Mouse (Mus musculus) megakaryocyte, embryonic 14.5 days (primary cell): ENCODE data around the gene Atp2b4. TPM values are rescaled to one million over a fixed set of nuclear protein-coding genes. Genes with fewer than 3 reads are reported as not detected.

Source experiments
- H3K27me3 ChIP-seq: replicated peaks from 2 replicates; pipeline ENCODE3; 2012; ENCODE audit warnings: inconsistent platforms
- H3K36me3 ChIP-seq: replicated peaks from 2 replicates; pipeline ENCODE3; 2012; ENCODE audit warnings: low read length, inconsistent platforms, mixed read lengths
- H3K4me1 ChIP-seq: 2 replicates; pipeline ENCODE4 v1.6.1; 2012; ENCODE audit warnings: inconsistent platforms
- H3K4me3 ChIP-seq: replicated peaks from 2 replicates; pipeline ENCODE3; 2012; ENCODE audit warnings: moderate library complexity, mild to moderate bottlenecking, inconsistent platforms
- H3K9me3 ChIP-seq: 2 replicates; pipeline ENCODE4 v1.6.1; 2012; ENCODE audit warnings: inconsistent platforms
- FLI1 ChIP-seq: IDR thresholded peaks from 2 replicates; pipeline ENCODE4 v1.6.1; 2012; ENCODE audit warnings: low read length, inconsistent platforms, mixed read lengths
- GATA1 ChIP-seq: IDR thresholded peaks from 3 replicates; pipeline ENCODE4 v1.6.1; 2012; ENCODE audit warnings: mixed read lengths, low read length, inconsistent platforms, borderline replicate concordance
- polyA plus RNA-seq: library from polyadenylated mRNA; stranded (reverse); fragments of >175 nt; gene quantifications from 2 replicates; pipeline ENCODE4 v1.2.3, GENCODE M21; 2012; ENCODE audit warnings: low replicate concordance; ENCODE audit not compliant: insufficient read depth

Atp2b4 gene
- polyA plus RNA-seq, 1 experiment: 3.9 TPM

DNA sequence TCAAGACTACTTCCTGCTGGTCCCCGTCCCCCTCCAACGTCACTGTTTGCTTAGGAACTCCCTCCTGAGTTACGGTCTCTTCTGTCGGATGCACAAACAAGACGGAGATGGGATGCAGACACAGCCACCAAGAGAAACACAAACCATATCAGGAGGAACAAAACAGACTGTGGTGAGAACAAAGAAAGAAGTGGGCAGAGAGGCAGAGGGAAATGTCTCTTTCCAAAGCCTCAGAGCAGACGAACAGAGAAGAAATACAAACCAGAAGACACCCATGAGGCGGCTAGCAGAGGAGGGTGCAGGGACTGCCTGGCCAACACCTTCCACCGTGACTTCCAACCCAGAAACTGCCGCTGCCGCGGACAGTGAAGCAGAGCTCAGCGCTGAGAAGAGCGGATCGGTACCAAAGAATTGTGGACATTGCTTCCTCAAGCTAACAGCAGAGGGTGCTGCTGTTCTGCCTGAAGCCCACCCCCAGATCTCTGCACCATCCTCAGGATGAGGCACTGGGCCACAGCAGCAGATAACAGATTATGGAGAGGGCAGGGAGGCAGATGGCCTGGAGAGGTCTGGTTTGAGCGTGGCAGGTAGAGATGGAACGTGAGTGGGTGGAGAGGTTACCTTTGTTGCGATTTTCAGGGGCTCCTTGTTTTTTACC lies 64.7 kb downstream of the Atp2b4 start:
- no peaks in the 10 kb centered on the region for H3K9me3 ChIP-seq
- no peaks in the 10 kb centered on the region for H3K27me3 ChIP-seq
- H3K4me3 ChIP-seq: no peak overlapping the region
- no peak for TF ChIP-seq GATA1
- TF ChIP-seq FLI1: no peak
- H3K4me1 ChIP-seq: peaks cover 21% of the 10 kb centered on the region
- peaks cover 82% of the 10 kb centered on the region for H3K36me3 ChIP-seq

DNA sequence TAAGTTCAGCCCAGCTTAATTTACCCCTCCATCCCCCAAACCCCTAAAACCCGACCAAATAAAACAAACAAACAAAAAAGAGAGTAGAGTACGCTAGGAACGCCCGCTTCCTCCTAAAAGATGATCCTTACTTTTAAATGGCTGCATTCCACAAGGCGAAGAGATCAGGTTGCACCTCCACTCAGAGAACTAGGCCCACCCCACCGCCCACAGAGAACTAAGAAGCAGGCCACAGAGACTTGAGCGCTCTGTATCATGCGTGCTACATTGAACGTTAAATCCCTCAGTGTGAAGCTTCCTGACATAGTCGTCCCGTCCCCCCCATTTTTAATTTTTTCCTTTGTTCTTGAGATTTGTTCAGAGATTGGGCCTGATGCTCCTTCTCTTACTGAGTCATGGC lies 68.0 kb downstream of the Atp2b4 start:
- peaks cover 9% of the 10 kb centered on the region for H3K4me1 ChIP-seq
- peaks cover 87% of the 10 kb centered on the region for H3K36me3 ChIP-seq
- no peaks in the 10 kb centered on the region for H3K9me3 ChIP-seq

DNA sequence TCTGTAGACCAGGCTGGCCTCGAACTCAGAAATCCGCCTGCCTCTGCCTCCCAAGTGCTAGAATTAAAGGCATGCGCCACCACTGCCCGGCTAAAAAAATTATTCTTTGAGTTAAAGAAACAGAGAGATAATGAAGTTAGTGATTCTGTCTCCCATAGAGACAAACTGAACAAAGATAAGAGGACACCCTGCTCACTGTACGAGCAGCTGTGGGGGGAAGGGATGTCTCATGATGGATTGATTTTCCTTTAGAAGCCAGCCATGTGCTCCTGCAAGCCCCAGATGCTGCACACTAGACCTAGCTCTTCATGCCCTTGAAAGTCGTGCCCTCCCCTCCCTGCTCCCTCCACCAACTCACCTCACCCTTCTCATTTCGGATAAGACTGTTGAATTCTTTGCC lies 72.5 kb downstream of the Atp2b4 start:
- Histone ChIP-seq H3K4me3 (no peak overlapping the region), H3K36me3 (peaks cover 76% of the 10 kb centered on the region), H3K9me3 (no peaks in the 10 kb centered on the region), H3K4me1 (no peaks in the 10 kb centered on the region), H3K27me3 (no peaks in the 10 kb centered on the region)
- TF ChIP-seq FLI1 (no peak), GATA1 (no peak)

More for the DNA sequence above, 68.0 kb downstream of the Atp2b4 start:
- no peak overlapping the region for H3K4me3 ChIP-seq
- TF ChIP-seq GATA1 (no peak), FLI1 (no peak)
- no peaks in the 10 kb centered on the region for H3K27me3 ChIP-seq

DNA sequence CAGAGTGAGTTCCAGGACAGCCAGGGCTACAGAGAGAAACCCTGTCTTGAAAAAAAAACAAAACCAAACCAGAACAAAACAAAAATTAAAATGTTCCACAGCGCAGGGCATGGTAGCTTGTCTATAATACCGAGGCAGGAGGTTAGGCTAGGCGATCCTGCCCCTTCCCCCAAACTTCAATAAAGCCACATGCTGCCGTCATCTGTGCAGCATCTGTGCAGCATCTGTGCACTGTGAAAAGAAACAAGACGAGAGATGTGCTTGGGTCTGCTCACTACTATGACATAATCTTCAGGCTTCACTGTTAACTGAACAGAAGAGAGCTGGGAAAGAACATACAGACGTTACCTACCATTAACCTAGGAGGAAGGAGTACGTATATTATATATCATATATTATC lies 80.5 kb downstream of the Atp2b4 start:
- Histone ChIP-seq H3K27me3 (no peaks in the 10 kb centered on the region), H3K4me1 (0 out of 2 replicates have a peak, but pooled peaks cover 3% of the 10 kb centered on the region), H3K9me3 (no peaks in the 10 kb centered on the region), H3K4me3 (no peak overlapping the region), H3K36me3 (peaks cover 59% of the 10 kb centered on the region)
- TF ChIP-seq FLI1: no peak
- TF ChIP-seq GATA1: no peak

DNA sequence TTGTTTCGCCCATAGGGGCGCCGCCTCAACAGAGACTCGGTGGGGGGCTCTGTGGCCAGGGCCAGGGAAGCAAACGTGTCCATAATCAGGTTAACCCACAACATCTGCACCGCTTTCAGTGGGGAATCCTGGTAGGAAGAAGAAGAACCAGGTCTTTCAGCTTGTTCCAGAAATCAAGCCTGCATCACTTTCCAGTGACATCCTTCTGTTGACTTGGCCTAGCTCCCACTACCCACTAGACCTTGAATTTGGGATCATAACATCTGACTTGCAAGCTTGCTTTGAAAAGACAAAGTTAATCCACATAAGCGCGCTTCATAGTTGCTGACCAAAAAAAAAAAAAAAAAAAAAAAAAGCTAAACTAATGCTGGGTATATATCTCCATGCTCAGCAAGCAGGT lies 82.1 kb downstream of the Atp2b4 start:
- no peak for TF ChIP-seq FLI1
- no peak for TF ChIP-seq GATA1
- Histone ChIP-seq H3K36me3 (peaks cover 61% of the 10 kb centered on the region), H3K9me3 (no peaks in the 10 kb centered on the region)

DNA sequence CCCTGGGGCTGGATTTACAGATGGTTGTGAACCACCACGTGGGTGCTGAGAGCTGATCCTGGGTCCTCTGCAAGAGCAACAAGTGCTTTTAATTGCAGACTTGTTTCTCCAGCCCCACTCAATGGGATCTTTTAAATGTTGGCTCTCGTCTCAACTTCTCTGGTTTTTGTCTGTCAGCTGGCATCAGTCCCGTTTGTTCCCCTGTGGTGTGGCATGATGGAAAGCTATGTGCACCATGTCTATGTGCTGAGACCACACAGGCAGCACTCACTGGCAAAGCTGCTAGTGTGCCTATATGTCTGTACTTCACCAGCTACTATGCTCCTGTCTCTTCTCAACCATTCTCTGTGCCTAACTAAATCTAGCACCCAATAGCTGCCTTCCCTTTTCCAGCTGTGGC lies 82.5 kb downstream of the Atp2b4 start:
- H3K9me3 ChIP-seq: no peaks in the 10 kb centered on the region
- peaks cover 61% of the 10 kb centered on the region for H3K36me3 ChIP-seq

More for the DNA sequence above, 82.1 kb downstream of the Atp2b4 start:
- Histone ChIP-seq H3K4me1 (0 out of 2 replicates have a peak, but pooled peaks cover 3% of the 10 kb centered on the region), H3K4me3 (no peak overlapping the region), H3K27me3 (no peaks in the 10 kb centered on the region)

DNA sequence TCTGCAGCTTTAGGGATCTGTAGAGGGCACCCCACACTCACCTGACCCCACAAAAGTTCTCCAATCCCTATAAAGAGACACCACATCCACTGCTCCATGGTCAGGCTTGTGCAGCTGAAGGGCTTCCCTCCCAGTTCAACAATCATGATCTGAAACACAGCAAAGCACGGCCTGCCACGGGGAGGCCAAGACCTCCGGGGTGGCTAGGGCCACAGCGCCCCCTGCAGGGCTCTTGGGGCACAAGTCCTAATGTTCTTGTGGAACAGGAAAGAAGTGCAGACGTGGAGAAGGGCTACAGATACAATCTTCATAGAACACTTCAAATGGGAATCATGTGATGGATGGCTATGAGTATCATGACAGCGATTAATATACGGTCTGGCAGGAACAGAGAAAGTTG lies 84.4 kb downstream of the Atp2b4 start:
- Histone ChIP-seq H3K4me1 (0 out of 2 replicates have a peak, but pooled peaks cover 3% of the 10 kb centered on the region), H3K36me3 (peaks cover 72% of the 10 kb centered on the region), H3K4me3 (no peak overlapping the region), H3K27me3 (no peaks in the 10 kb centered on the region), H3K9me3 (no peaks in the 10 kb centered on the region)
- TF ChIP-seq GATA1: no peak
- no peak for TF ChIP-seq FLI1

More for the DNA sequence above, 82.5 kb downstream of the Atp2b4 start:
- Histone ChIP-seq H3K4me1 (0 out of 2 replicates have a peak, but pooled peaks cover 3% of the 10 kb centered on the region), H3K4me3 (no peak overlapping the region), H3K27me3 (no peaks in the 10 kb centered on the region)
- TF ChIP-seq GATA1 (no peak), FLI1 (no peak)

DNA sequence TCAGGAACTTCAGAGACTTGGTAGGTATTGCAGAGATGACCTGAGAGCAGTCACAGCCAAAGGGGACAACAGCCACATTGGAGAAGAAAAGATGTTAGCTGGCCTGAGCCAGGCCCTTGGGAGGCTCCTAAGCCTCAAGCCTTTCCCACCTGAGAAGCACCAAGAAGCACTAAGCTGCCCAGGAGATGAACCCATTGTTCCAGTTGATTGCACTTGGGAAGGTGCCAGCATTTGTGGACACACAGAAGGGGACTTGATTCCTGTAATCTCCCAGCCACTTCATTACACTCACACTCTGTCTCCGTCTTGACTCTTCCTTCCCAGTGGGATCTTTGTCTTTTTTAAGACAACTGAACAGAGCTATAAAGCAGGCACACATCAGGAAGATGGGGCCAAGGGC lies 85.7 kb downstream of the Atp2b4 start:
- no peak for TF ChIP-seq FLI1
- no peak for TF ChIP-seq GATA1

DNA sequence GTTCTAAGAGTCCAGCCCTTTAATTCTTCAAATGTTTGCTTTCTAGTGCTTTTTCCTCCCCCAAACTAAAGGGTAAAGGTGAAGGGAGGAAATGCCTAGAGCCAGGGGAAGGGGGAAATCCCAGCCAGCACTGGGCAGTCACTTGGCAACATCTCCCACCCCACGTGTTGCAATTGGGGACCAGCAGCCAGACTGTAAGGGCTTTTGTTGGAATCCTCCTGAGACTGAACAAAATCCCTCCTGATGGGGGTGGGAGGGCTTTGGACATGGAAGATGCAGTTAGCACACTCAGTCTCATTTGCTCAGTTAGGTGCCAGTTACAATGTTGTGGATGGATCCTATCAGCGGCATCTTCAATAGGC lies 87.9 kb downstream of the Atp2b4 start:
- TF ChIP-seq FLI1: no peak
- TF ChIP-seq GATA1: no peak
- no peaks in the 10 kb centered on the region for H3K27me3 ChIP-seq
- no peak overlapping the region for H3K4me3 ChIP-seq
- peaks cover 74% of the 10 kb centered on the region for H3K36me3 ChIP-seq
- no peaks in the 10 kb centered on the region for H3K9me3 ChIP-seq
- 0 out of 2 replicates have a peak, but pooled peaks cover 3% of the 10 kb centered on the region for H3K4me1 ChIP-seq

More for the DNA sequence above, 85.7 kb downstream of the Atp2b4 start:
- no peaks in the 10 kb centered on the region for H3K9me3 ChIP-seq
- H3K36me3 ChIP-seq: peaks cover 75% of the 10 kb centered on the region
- H3K4me3 ChIP-seq: no peak overlapping the region
- H3K27me3 ChIP-seq: no peaks in the 10 kb centered on the region
- 0 out of 2 replicates have a peak, but pooled peaks cover 3% of the 10 kb centered on the region for H3K4me1 ChIP-seq

DNA sequence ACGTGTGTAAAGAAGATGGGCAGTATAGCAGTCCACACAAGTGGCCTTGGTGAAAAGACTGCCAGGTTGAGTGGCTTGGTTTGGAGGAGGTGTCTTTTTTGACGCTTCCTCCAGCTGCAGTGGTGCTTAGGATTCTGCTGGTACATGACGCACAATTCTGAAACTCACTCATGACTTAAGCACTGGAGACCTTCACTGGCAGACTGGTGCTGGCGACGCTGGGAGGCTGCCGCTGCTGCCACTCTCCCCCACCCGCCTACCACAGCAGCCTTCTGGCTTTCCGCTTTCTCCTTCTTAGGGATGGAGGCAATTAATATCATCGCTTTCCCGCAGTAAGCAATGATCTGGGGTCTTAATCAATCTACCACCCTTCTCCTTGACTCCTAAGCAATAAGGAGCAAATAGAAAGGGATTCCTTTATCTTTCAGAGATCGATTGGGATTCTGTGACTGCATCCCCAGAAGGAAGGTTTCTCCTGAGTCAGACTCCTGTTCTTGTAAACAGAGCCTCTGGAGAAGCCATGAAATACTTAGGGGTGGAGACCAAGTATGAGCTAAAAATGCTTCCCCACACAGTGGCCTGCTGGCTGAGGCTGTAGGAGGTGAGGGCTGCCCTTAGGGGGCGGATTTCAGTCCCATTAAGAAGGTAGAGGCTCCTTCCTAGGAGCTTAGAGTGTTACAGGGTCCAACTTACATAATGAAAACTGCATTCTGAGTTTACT lies 88.4 kb downstream of the Atp2b4 start:
- Histone ChIP-seq H3K27me3 (no peaks in the 10 kb centered on the region), H3K36me3 (peaks cover 74% of the 10 kb centered on the region), H3K4me1 (0 out of 2 replicates have a peak, but pooled peaks cover 3% of the 10 kb centered on the region), H3K9me3 (no peaks in the 10 kb centered on the region), H3K4me3 (no peak overlapping the region)
- TF ChIP-seq GATA1: no peak
- no peak for TF ChIP-seq FLI1
